Mouse (Mus musculus): Measurements from ENCODE around the gene Cux1. TPM values are rescaled to one million over a fixed set of nuclear protein-coding genes. Genes with fewer than 3 reads are reported as not detected.

The Cux1 gene
- polyA plus RNA-seq, 1 experiment, result 68.0 TPM

DNA sequence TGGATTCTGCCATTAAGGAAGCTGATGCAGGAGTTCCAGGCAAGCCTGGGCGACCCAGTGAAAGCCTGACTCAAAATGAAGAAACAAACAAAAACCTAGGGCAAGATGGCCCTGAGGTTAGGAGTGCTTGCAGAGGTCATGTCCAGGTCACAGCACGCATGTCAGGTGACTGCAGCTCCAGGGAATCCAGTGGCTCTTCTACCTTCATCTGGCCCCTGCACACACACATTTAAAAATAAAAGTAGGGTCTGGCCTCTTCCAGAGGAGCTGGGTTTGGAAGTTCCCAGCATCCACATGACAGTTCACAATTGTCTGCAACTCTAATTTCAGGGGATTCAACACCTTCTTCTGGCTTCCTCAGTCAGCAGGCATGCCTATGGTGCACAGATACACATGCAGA lies 21.7 kb upstream of the Cux1 start:
- TF ChIP-seq POLR2A (IDR thresholded peaks at IDR 0.05; ENCODE audit: extremely low read depth, insufficient read depth, low read length), result no peak
- no peak for TF ChIP-seq CTCF (IDR thresholded peaks at IDR 0.05; ENCODE audit: extremely low read depth, insufficient read depth, low read length)
- Histone ChIP-seq H3K4me3 (ENCODE audit: insufficient read depth, low read length) (no peak overlapping the region), H3K27ac (ENCODE audit: insufficient read depth, low read length) (no peak overlapping the region), H3K4me1 (ENCODE audit: control insufficient read depth, insufficient read depth, low read length) (no peaks in the 10 kb centered on the region)

DNA sequence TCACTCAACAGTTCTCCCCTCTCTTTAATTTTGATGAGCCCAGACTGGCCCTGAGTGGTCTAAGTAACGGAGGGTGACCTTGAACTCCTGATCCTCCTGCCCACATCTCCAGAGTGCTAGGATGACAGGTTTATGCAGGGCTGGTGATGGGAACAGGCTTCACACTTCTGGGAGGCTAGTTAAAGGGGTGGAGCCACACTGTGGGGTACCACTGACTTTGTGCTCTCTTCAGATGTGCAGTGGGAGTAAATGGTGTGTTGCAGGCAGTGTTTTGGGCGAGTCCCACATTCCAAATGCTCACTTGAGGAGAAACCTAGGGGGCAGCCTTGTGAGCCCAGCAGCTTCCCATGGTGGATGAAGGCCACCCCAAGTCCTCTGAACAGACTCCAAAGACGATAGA lies 21.2 kb upstream of the Cux1 start:
- H3K4me3 ChIP-seq (ENCODE audit: insufficient read depth, low read length), result no peak overlapping the region
- no peaks in the 10 kb centered on the region for H3K4me1 ChIP-seq (ENCODE audit: control insufficient read depth, insufficient read depth, low read length)
- no peak for TF ChIP-seq CTCF (IDR thresholded peaks at IDR 0.05; ENCODE audit: extremely low read depth, insufficient read depth, low read length)
- TF ChIP-seq POLR2A (IDR thresholded peaks at IDR 0.05; ENCODE audit: extremely low read depth, insufficient read depth, low read length), result no peak
- no peak overlapping the region for H3K27ac ChIP-seq (ENCODE audit: insufficient read depth, low read length)

DNA sequence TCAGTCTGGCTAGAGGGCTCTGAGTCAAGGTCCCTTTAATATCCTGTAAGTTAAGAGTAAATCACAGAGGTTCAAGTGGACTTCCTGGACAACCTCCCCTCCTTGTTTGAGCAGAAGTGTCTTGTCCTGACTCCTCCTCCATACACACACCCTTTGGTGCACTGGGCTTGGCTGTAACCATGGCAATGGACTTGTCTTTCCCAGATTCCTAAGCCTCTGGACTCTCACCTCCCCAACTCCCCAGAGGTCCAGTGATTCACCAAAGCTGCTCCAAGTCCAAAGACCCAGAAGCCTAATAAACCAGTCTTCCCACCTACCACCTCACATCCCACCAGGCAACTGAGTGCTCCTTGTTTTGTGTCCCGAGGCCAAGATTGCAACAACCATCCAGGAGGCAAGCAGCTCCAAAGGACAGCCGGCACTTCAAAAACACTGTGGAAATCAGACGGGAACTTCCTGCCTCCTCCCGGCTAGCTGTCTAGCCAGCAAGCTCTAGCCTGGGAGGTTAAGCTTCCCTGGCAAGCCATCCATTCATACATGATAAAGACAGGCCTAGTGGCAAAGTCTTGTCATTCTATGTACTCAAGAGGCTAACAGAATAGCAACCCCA lies 17.5 kb upstream of the Cux1 start:
- H3K4me3 ChIP-seq (ENCODE audit: insufficient read depth, low read length), result no peak overlapping the region
- no peak overlapping the region for H3K27ac ChIP-seq (ENCODE audit: insufficient read depth, low read length)
- no peaks in the 10 kb centered on the region for H3K4me1 ChIP-seq (ENCODE audit: control insufficient read depth, insufficient read depth, low read length)
- no peak for TF ChIP-seq POLR2A (IDR thresholded peaks at IDR 0.05; ENCODE audit: extremely low read depth, insufficient read depth, low read length)
- no peak for TF ChIP-seq CTCF (IDR thresholded peaks at IDR 0.05; ENCODE audit: extremely low read depth, insufficient read depth, low read length)

DNA sequence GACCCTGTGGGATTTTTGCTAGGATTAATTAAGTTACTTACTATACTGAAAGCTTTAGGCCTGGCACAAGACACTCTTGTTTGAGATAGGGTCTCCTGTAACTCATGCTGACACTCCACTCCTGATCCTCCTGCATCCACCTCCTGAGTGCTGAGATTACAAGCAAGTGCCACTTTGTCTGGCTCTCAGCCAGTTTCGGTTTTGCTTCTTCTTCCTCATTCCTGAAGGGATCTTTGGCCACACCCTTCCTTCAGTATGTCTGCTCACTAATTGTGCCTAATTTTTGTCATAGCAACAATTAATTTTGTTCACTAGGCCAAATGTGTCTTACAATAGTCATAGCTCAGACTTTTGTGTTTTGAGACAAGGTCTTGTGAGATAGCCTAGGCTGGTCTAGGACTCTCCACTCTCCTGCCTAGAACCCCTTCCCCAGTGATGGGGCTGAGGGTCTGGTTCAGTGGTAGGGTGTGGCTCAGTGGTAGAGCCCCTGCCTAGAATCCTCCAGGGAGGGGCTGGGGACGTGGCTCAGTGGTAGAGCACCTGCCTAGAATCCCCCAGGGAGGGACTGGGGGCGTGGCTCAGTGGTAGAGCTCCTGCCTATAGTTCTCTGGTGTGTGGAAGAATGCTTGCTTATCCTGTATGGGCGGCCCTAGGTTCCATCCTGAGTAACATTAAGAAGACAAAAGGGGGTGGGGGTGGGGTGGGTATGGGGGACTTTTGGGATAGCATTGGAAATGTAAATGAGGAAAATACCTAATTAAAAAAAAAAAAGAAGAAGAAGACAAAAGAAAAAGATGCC lies 16.6 kb upstream of the Cux1 start:
- no peak overlapping the region for H3K4me3 ChIP-seq (ENCODE audit: insufficient read depth, low read length)

DNA sequence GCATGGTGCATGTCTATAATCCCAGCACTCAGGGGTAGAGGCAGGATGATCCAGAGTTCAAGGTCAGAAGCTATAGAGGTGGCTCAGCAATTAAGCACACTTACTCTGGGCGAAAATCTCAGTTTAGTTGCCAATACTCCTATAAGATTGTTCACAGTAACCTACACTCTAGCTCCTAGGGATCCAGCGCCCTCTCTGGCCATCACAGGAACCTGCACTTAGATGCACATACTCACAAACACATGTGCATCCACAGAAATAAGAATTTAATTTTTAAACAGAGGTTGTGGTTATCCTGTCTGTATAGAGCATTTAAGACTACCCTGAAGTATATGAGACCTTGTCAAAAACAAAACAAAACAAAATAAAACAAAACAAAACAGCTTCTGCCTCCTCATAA lies 16.0 kb upstream of the Cux1 start:
- Histone ChIP-seq H3K4me3 (ENCODE audit: insufficient read depth, low read length) (no peak overlapping the region), H3K27ac (ENCODE audit: insufficient read depth, low read length) (no peak overlapping the region), H3K4me1 (ENCODE audit: control insufficient read depth, insufficient read depth, low read length) (no peaks in the 10 kb centered on the region)
- TF ChIP-seq POLR2A (IDR thresholded peaks at IDR 0.05; ENCODE audit: extremely low read depth, insufficient read depth, low read length) (no peak), CTCF (IDR thresholded peaks at IDR 0.05; ENCODE audit: extremely low read depth, insufficient read depth, low read length) (no peak)

More for the DNA sequence above, 16.6 kb upstream of the Cux1 start:
- TF ChIP-seq CTCF (IDR thresholded peaks at IDR 0.05; ENCODE audit: extremely low read depth, insufficient read depth, low read length) (no peak), POLR2A (IDR thresholded peaks at IDR 0.05; ENCODE audit: extremely low read depth, insufficient read depth, low read length) (no peak)
- Histone ChIP-seq H3K4me1 (ENCODE audit: control insufficient read depth, insufficient read depth, low read length) (no peaks in the 10 kb centered on the region), H3K27ac (ENCODE audit: insufficient read depth, low read length) (no peak overlapping the region)

DNA sequence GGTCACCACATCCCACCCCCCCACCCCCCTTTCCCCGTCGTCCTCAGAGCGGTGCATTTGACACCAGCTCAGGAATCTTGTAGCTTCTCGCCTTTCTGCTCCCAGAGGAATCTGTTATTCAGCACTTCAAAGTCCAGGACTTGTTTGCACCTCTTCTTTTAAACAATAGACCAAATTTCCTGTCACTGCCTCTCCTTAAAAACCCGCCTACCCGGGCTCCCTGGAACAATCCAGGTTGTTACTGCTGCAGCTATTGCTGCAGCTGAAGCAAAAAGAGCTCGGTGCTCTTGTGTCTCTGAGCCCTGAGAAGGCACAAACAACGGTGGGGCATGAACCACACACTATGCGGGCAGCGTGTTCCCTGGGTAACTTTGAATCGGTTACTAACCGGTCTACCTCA lies 14.9 kb upstream of the Cux1 start:
- no peaks in the 10 kb centered on the region for H3K4me1 ChIP-seq (ENCODE audit: control insufficient read depth, insufficient read depth, low read length)
- no peak overlapping the region for H3K4me3 ChIP-seq (ENCODE audit: insufficient read depth, low read length)
- H3K27ac ChIP-seq (ENCODE audit: insufficient read depth, low read length), result no peak overlapping the region
- TF ChIP-seq POLR2A (IDR thresholded peaks at IDR 0.05; ENCODE audit: extremely low read depth, insufficient read depth, low read length) (no peak), CTCF (IDR thresholded peaks at IDR 0.05; ENCODE audit: extremely low read depth, insufficient read depth, low read length) (no peak)

DNA sequence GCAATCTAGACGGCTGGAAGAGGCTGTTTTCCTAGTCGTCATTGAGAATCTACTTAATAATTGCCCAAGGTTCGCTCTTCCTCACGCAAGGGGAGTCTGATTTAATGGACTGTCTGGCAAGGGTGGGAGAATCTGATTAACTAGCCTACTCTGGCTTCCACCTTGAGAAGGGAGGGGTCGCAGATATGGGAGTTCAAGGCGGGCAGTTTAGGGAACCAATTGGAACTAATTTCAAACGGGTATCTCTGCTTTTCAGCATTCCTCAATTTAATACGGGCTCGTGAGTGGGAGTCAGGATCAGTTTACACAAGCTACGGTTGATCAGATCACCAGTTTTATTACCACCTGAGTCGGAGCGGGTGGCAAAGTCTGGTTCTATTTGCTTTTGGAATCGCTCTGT lies 14.3 kb upstream of the Cux1 start:
- H3K27ac ChIP-seq (ENCODE audit: insufficient read depth, low read length), result no peak overlapping the region
- no peaks in the 10 kb centered on the region for H3K4me1 ChIP-seq (ENCODE audit: control insufficient read depth, insufficient read depth, low read length)
- TF ChIP-seq CTCF (IDR thresholded peaks at IDR 0.05; ENCODE audit: extremely low read depth, insufficient read depth, low read length), result no peak
- TF ChIP-seq POLR2A (IDR thresholded peaks at IDR 0.05; ENCODE audit: extremely low read depth, insufficient read depth, low read length), result no peak
- no peak overlapping the region for H3K4me3 ChIP-seq (ENCODE audit: insufficient read depth, low read length)

DNA sequence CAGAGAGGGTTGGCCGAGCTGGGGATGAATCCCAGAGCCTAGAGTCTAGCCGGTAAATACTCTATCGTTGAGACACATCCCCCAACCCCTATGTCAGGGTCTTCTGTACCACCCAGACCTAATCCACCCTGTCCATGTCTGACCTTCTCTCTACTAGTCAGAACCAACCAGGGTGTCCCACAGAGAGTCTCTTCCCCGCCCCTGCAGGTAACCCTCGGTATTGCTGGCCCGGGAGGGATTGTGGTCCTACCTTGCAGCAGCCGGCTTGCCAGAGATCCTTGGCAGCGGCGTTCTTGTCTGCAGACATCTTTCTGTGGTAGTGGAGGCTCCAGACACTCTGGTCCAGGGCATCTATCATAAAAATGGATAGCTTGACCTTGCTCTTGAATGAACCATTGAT lies 13.9 kb upstream of the Cux1 start:
- no peak overlapping the region for H3K4me3 ChIP-seq (ENCODE audit: insufficient read depth, low read length)
- H3K27ac ChIP-seq (ENCODE audit: insufficient read depth, low read length), result no peak overlapping the region
- no peak for TF ChIP-seq POLR2A (IDR thresholded peaks at IDR 0.05; ENCODE audit: extremely low read depth, insufficient read depth, low read length)
- 0 out of 2 replicates have a peak, but pooled peaks have one; percentile 2 for TF ChIP-seq CTCF (IDR thresholded peaks at IDR 0.05; ENCODE audit: extremely low read depth, insufficient read depth, low read length)
- no peaks in the 10 kb centered on the region for H3K4me1 ChIP-seq (ENCODE audit: control insufficient read depth, insufficient read depth, low read length)

DNA sequence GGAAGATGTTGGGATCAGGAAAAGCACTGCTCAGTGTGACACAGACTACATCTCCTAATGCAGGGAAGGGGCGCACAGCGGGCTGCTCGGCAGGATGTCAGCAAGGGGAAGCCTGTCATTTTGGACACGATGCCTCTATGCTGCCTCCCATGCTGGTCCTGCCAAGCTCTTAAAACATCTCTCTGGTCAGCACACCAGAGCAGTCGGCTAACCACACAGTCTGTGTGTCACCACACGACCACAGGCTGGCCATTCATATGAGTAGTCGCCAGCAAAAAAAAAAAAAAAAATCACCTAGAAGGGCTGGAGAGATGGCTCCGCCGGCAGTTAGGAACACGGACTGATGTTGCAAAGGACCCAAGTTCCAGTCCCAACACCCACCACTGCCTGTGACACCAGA lies 10.9 kb upstream of the Cux1 start:
- Histone ChIP-seq H3K27ac (ENCODE audit: insufficient read depth, low read length) (no peak overlapping the region), H3K4me1 (ENCODE audit: control insufficient read depth, insufficient read depth, low read length) (no peaks in the 10 kb centered on the region)
- TF ChIP-seq POLR2A (IDR thresholded peaks at IDR 0.05; ENCODE audit: extremely low read depth, insufficient read depth, low read length) (no peak), CTCF (IDR thresholded peaks at IDR 0.05; ENCODE audit: extremely low read depth, insufficient read depth, low read length) (no peak)

DNA sequence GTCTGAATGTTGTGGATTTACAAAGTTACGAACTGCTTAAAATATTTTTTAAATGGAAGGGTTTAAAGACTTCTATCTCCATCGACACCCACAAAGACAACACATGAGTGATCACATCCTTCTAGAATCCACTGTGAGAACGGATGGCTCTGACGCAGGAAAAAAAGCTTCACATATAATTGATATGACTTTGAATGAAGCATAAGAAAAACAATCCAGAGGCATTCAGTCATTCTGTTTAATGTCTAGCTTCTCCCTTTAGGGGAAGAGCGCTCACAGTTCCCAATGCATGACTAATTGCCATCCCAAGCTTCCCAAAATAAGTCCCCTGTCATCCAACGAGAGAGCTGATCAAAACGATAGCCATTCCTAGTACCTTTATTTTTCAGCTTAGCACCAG lies 2.9 kb upstream of the Cux1 start:
- Histone ChIP-seq H3K4me3 (ENCODE audit: insufficient read depth, low read length) (no peak overlapping the region), H3K27ac (ENCODE audit: insufficient read depth, low read length) (no peak overlapping the region), H3K4me1 (ENCODE audit: control insufficient read depth, insufficient read depth, low read length) (no peaks in the 10 kb centered on the region)
- TF ChIP-seq POLR2A (IDR thresholded peaks at IDR 0.05; ENCODE audit: extremely low read depth, insufficient read depth, low read length) (no peak), CTCF (IDR thresholded peaks at IDR 0.05; ENCODE audit: extremely low read depth, insufficient read depth, low read length) (no peak)

More for the DNA sequence above, 10.9 kb upstream of the Cux1 start:
- H3K4me3 ChIP-seq (ENCODE audit: insufficient read depth, low read length), result no peak overlapping the region
